Mouse (Mus musculus): ENCODE results near the gene AL607142.1. TPM values are rescaled to one million over a fixed set of nuclear protein-coding genes. Genes with fewer than 3 reads are reported as not detected.

The AL607142.1 gene
- polyA plus RNA-seq, 1 experiment from 2014 or later, result not detected

- no peak overlapping the region for H3K4me3 ChIP-seq (ENCODE audit: low read depth, low read length)
- H3K36me3 ChIP-seq (ENCODE audit: insufficient read depth), result no peaks in the 10 kb centered on the region
- H3K4me2 ChIP-seq, result no peak overlapping the region
- H3K27ac ChIP-seq (ENCODE audit: low read depth), result no peak overlapping the region
- TF ChIP-seq CTCF (IDR thresholded peaks at IDR 0.05; ENCODE audit: low read depth), result no peak
- no peak overlapping the region for H3K9ac ChIP-seq
- ATAC-seq (ENCODE audit: insufficient read depth) (no peak), DNase-seq (no peak)
- WGBS, result 43% methylated on average over 5 of the region's 5 CpGs
- no peaks in the 10 kb centered on the region for H3K4me1 ChIP-seq (ENCODE audit: insufficient read depth)
- no peaks in the 10 kb centered on the region for H3K9me3 ChIP-seq (ENCODE audit: low read depth, low read length)
- H3K27me3 ChIP-seq (ENCODE audit: insufficient read depth, low read length), result no peaks in the 10 kb centered on the region
Measured at GRCm38 (mm10) chr4:120045131-120045537, 19.7 kb upstream of the AL607142.1 start.

- no peaks in the 10 kb centered on the region for H3K4me1 ChIP-seq (ENCODE audit: insufficient read depth)
- H3K27ac ChIP-seq (ENCODE audit: low read depth), result no peak overlapping the region
- no peak for DNase-seq
- H3K4me3 ChIP-seq (ENCODE audit: low read depth, low read length), result no peak overlapping the region
- no peaks in the 10 kb centered on the region for H3K9me3 ChIP-seq (ENCODE audit: low read depth, low read length)
- no peak for ATAC-seq (ENCODE audit: insufficient read depth)
- H3K4me2 ChIP-seq, result no peak overlapping the region
- no peaks in the 10 kb centered on the region for H3K36me3 ChIP-seq (ENCODE audit: insufficient read depth)
- no peak for TF ChIP-seq CTCF (IDR thresholded peaks at IDR 0.05; ENCODE audit: low read depth)
- no peaks in the 10 kb centered on the region for H3K27me3 ChIP-seq (ENCODE audit: insufficient read depth, low read length)
- 85% methylated on average over 7 of the region's 7 CpGs for WGBS
- H3K9ac ChIP-seq, result no peak overlapping the region
Measured at GRCm38 (mm10) chr4:120045871-120046270, 18.9 kb upstream of the AL607142.1 start.

- DNase-seq, result no peak
- no peaks in the 10 kb centered on the region for H3K4me1 ChIP-seq (ENCODE audit: insufficient read depth)
Measured at GRCm38 (mm10) chr4:120047060-120047459, 17.7 kb upstream of the AL607142.1 start.

GRCm38 (mm10) chr4:120048274-120048673 lies 16.5 kb upstream of the AL607142.1 start:
- Histone ChIP-seq H3K9me3 (ENCODE audit: low read depth, low read length) (no peaks in the 10 kb centered on the region), H3K36me3 (ENCODE audit: insufficient read depth) (no peaks in the 10 kb centered on the region), H3K4me3 (ENCODE audit: low read depth, low read length) (no peak overlapping the region), H3K9ac (no peak overlapping the region), H3K27me3 (ENCODE audit: insufficient read depth, low read length) (no peaks in the 10 kb centered on the region), H3K4me1 (ENCODE audit: insufficient read depth) (no peaks in the 10 kb centered on the region), H3K27ac (ENCODE audit: low read depth) (no peak overlapping the region), H3K4me2 (no peak overlapping the region)
- WGBS, result 83% methylated on average over 4 of the region's 4 CpGs
- DNase-seq (no peak), ATAC-seq (ENCODE audit: insufficient read depth) (no peak)
- no peak for TF ChIP-seq CTCF (IDR thresholded peaks at IDR 0.05; ENCODE audit: low read depth)

More at GRCm38 (mm10) chr4:120047060-120047459, 17.7 kb upstream of the AL607142.1 start:
- WGBS, result 27% methylated on average over 4 of the region's 4 CpGs
- H3K4me3 ChIP-seq (ENCODE audit: low read depth, low read length), result no peak overlapping the region
- H3K27me3 ChIP-seq (ENCODE audit: insufficient read depth, low read length), result no peaks in the 10 kb centered on the region
- H3K9me3 ChIP-seq (ENCODE audit: low read depth, low read length), result no peaks in the 10 kb centered on the region
- ATAC-seq (ENCODE audit: insufficient read depth), result no peak
- no peak overlapping the region for H3K4me2 ChIP-seq
- no peak for TF ChIP-seq CTCF (IDR thresholded peaks at IDR 0.05; ENCODE audit: low read depth)
- H3K9ac ChIP-seq, result no peak overlapping the region
- no peak overlapping the region for H3K27ac ChIP-seq (ENCODE audit: low read depth)
- no peaks in the 10 kb centered on the region for H3K36me3 ChIP-seq (ENCODE audit: insufficient read depth)

GRCm38 (mm10) chr4:120049857-120050256 lies 14.9 kb upstream of the AL607142.1 start:
- H3K27me3 ChIP-seq (ENCODE audit: insufficient read depth, low read length), result no peaks in the 10 kb centered on the region
- WGBS, result 91% methylated on average over 3 of the region's 3 CpGs
- no peak overlapping the region for H3K4me3 ChIP-seq (ENCODE audit: low read depth, low read length)
- DNase-seq, result no peak
- no peak overlapping the region for H3K27ac ChIP-seq (ENCODE audit: low read depth)
- no peaks in the 10 kb centered on the region for H3K9me3 ChIP-seq (ENCODE audit: low read depth, low read length)
- H3K36me3 ChIP-seq (ENCODE audit: insufficient read depth), result no peaks in the 10 kb centered on the region
- no peaks in the 10 kb centered on the region for H3K4me1 ChIP-seq (ENCODE audit: insufficient read depth)
- no peak overlapping the region for H3K9ac ChIP-seq
- no peak for TF ChIP-seq CTCF (IDR thresholded peaks at IDR 0.05; ENCODE audit: low read depth)
- ATAC-seq (ENCODE audit: insufficient read depth), result no peak
- H3K4me2 ChIP-seq, result no peak overlapping the region

- no peak overlapping the region for H3K4me3 ChIP-seq (ENCODE audit: low read depth, low read length)
- H3K27me3 ChIP-seq (ENCODE audit: insufficient read depth, low read length), result no peaks in the 10 kb centered on the region
- DNase-seq (no peak), ATAC-seq (ENCODE audit: insufficient read depth) (no peak)
- no peak overlapping the region for H3K27ac ChIP-seq (ENCODE audit: low read depth)
- no peak overlapping the region for H3K9ac ChIP-seq
- no peak overlapping the region for H3K4me2 ChIP-seq
- no peaks in the 10 kb centered on the region for H3K4me1 ChIP-seq (ENCODE audit: insufficient read depth)
- no peak for TF ChIP-seq CTCF (IDR thresholded peaks at IDR 0.05; ENCODE audit: low read depth)
- no peaks in the 10 kb centered on the region for H3K9me3 ChIP-seq (ENCODE audit: low read depth, low read length)
- H3K36me3 ChIP-seq (ENCODE audit: insufficient read depth), result no peaks in the 10 kb centered on the region
Measured at GRCm38 (mm10) chr4:120052481-120052880, 12.3 kb upstream of the AL607142.1 start.

GRCm38 (mm10) chr4:120053026-120054005 lies 11.5 kb upstream of the AL607142.1 start:
- H3K36me3 ChIP-seq (ENCODE audit: insufficient read depth), result no peaks in the 10 kb centered on the region
- 86% methylated on average over 11 of the region's 11 CpGs for WGBS

More at GRCm38 (mm10) chr4:120053026-120054005, 11.5 kb upstream of the AL607142.1 start:
- Histone ChIP-seq H3K27ac (ENCODE audit: low read depth) (no peak overlapping the region), H3K4me3 (ENCODE audit: low read depth, low read length) (no peak overlapping the region), H3K4me1 (ENCODE audit: insufficient read depth) (no peaks in the 10 kb centered on the region), H3K4me2 (no peak overlapping the region), H3K9me3 (ENCODE audit: low read depth, low read length) (no peaks in the 10 kb centered on the region), H3K9ac (no peak overlapping the region), H3K27me3 (ENCODE audit: insufficient read depth, low read length) (no peaks in the 10 kb centered on the region)
- no peak for ATAC-seq (ENCODE audit: insufficient read depth)
- no peak for TF ChIP-seq CTCF (IDR thresholded peaks at IDR 0.05; ENCODE audit: low read depth)
- DNase-seq, result no peak
